Mouse (Mus musculus): Measurements from ENCODE around the gene Alox12b. TPM values are rescaled to one million over a fixed set of nuclear protein-coding genes. Genes with fewer than 3 reads are reported as not detected.

The Alox12b gene
- polyA plus RNA-seq, 1 experiment = 43.9 TPM

DNA sequence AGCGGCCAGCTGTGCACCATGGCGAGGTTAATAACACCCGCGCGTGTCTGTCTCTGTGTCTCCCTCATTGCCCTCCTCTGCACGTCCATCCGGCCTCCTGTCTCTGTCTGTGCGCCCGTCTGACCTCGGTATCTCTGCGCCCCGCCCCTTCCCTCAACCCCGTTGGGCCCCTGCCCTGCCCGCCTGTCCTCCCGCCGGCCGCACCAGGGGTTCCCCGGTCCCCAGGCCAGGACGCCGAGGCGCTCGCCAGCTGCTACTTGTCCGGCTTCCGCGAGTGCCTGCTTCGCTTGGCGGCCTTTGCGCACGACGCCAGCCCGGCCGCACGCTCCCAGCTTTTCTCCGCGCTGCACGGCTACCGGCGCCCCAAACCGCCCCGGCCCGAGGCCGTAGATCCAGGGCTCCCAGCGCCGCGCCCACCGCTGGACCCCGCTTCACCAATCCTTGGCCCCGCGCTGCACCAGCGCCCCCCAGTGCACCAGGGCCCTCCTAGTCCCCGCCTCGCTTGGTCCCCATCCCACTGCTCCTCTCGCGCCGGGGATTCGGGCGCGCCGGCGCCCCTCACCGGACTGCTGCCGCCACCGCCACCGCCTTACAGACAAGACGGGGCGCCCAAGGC is 34.3 kb upstream of the Alox12b start, which contains the start of gene 9130213A22Rik:
Gene 9130213A22Rik, minus strand, starts transcription at position 254 of the 616 bp plus-strand sequence.
- DNase-seq = peak; percentile 87
- Histone ChIP-seq H3K4me3 (replicated peaks; ENCODE audit: extremely low read depth, low read depth, low read length) (peak within 1 kb of the TSS; percentile 74), H3K4me1 (ENCODE audit: control insufficient read depth, insufficient read depth, low read length) (peaks cover 9% of the 10 kb centered on the region; the same call in 1 of the 2 replicates)
- WGBS = under 1% methylated on average over 62 of the region's 66 CpGs
- TF ChIP-seq CTCF (IDR thresholded peaks at IDR 0.05; ENCODE audit: insufficient read depth, low read length) = peak; percentile 29; the same call in 1 of the 2 replicates
- TF ChIP-seq POLR2A (IDR thresholded peaks at IDR 0.05; ENCODE audit: borderline replicate concordance, extremely low read depth, low read depth, low read length) = no peak; the same call in 1 of the 2 replicates

- TF ChIP-seq CTCF (IDR thresholded peaks at IDR 0.05; ENCODE audit: insufficient read depth, low read length) (no peak), POLR2A (IDR thresholded peaks at IDR 0.05; ENCODE audit: borderline replicate concordance, extremely low read depth, low read depth, low read length) (no peak)
- whole genome bisulfite sequencing = under 1% methylated on average over 29 of the region's 29 CpGs
- peak overlapping the region; percentile 74 for H3K4me3 ChIP-seq (replicated peaks; ENCODE audit: extremely low read depth, low read depth, low read length)
- DNase-seq = peak; percentile 83
- H3K4me1 ChIP-seq (ENCODE audit: control insufficient read depth, insufficient read depth, low read length) = peaks cover 9% of the 10 kb centered on the region; the same call in 1 of the 2 replicates
Measured at GRCm38 (mm10) chr11:69123056-69123692, 33.6 kb upstream of the Alox12b start.

GRCm38 (mm10) chr11:69123693-69124497 is 32.9 kb upstream of the Alox12b start:
- H3K4me1 ChIP-seq (ENCODE audit: control insufficient read depth, insufficient read depth, low read length) = peaks cover 9% of the 10 kb centered on the region; the same call in 1 of the 2 replicates
- H3K4me3 ChIP-seq (replicated peaks; ENCODE audit: extremely low read depth, low read depth, low read length) = peak overlapping the region; percentile 97
- DNase-seq = peak; percentile 89
- TF ChIP-seq CTCF (IDR thresholded peaks at IDR 0.05; ENCODE audit: insufficient read depth, low read length) (no peak), POLR2A (IDR thresholded peaks at IDR 0.05; ENCODE audit: borderline replicate concordance, extremely low read depth, low read depth, low read length) (no peak)
- under 1% methylated on average over 31 of the region's 31 CpGs for WGBS

- Histone ChIP-seq H3K4me3 (replicated peaks; ENCODE audit: extremely low read depth, low read depth, low read length) (peak overlapping the region; percentile 97), H3K4me1 (ENCODE audit: control insufficient read depth, insufficient read depth, low read length) (peaks cover 9% of the 10 kb centered on the region; the same call in 1 of the 2 replicates)
- TF ChIP-seq POLR2A (IDR thresholded peaks at IDR 0.05; ENCODE audit: borderline replicate concordance, extremely low read depth, low read depth, low read length) (no peak), CTCF (IDR thresholded peaks at IDR 0.05; ENCODE audit: insufficient read depth, low read length) (no peak)
- 0% methylated on average over 3 of the region's 3 CpGs for WGBS
- DNase-seq = no peak
Measured at GRCm38 (mm10) chr11:69124498-69124847, 32.3 kb upstream of the Alox12b start.

DNA sequence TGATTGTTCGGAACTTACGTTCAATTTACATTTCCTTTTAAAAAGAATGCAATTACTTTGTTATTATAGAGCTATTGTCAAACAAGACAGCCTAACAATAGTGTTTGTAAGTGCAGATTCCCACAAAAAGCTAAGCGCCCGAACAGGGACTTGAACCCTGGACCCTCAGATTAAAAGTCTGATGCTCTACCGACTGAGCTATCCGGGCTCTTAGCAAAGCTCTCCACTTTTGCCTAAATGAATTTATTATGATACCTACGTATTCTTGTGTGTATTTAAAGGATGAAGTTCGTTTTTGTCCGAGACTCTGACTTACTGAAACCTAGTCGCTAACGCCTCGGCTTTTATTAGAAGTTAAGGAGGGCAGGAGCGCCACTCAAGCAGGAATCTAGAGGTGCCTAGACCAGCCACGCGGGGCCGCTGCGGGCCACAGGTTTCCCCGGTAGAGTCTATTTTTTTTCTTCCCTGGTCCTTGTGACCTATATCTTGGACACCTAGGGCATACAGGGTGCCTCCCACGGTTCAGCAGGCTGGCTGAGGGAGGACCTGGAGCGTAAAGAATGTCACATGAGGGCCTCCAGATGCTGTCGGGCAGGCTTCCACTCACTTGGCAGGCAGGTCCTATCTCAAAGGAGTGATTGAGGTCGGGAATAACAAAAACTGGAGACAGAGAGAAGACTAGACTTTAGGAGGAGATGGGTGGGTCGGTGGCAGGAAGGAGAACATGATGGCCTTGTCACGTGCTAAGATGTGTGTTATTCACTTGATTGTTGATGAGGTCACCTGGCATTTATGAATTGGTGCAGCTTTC is 31.5 kb upstream of the Alox12b start:
- under 1% methylated on average over 24 of the region's 24 CpGs for WGBS
- H3K4me3 ChIP-seq (replicated peaks; ENCODE audit: extremely low read depth, low read depth, low read length) = peak overlapping the region; percentile 85
- H3K4me1 ChIP-seq (ENCODE audit: control insufficient read depth, insufficient read depth, low read length) = peaks cover 9% of the 10 kb centered on the region; the same call in 1 of the 2 replicates
- peak; percentile 76 for DNase-seq
- TF ChIP-seq CTCF (IDR thresholded peaks at IDR 0.05; ENCODE audit: insufficient read depth, low read length) (0 out of 2 replicates have a peak, but pooled peaks have one; percentile 20), POLR2A (IDR thresholded peaks at IDR 0.05; ENCODE audit: borderline replicate concordance, extremely low read depth, low read depth, low read length) (no peak)

DNA sequence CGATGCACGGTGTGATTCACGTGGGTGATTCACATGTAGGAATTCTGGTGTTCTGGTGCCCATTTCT is 31.1 kb upstream of the Alox12b start, which contains the start of gene Aloxe3:
Gene Aloxe3, plus strand, starts transcription at position 45 of the 67 bp plus-strand sequence.
- 1% methylated on average over 3 of the region's 3 CpGs for WGBS
- H3K4me1 ChIP-seq (ENCODE audit: control insufficient read depth, insufficient read depth, low read length) = peaks cover 9% of the 10 kb centered on the region; the same call in 1 of the 2 replicates
- H3K4me3 ChIP-seq (replicated peaks; ENCODE audit: extremely low read depth, low read depth, low read length) = peak within 1 kb of the TSS; percentile 85
- DNase-seq = no peak
- TF ChIP-seq CTCF (IDR thresholded peaks at IDR 0.05; ENCODE audit: insufficient read depth, low read length) (no peak), POLR2A (IDR thresholded peaks at IDR 0.05; ENCODE audit: borderline replicate concordance, extremely low read depth, low read depth, low read length) (no peak)

GRCm38 (mm10) chr11:69125919-69126705 is 30.7 kb upstream of the Alox12b start:
- no peak for DNase-seq
- no peak for TF ChIP-seq CTCF (IDR thresholded peaks at IDR 0.05; ENCODE audit: insufficient read depth, low read length)
- TF ChIP-seq POLR2A (IDR thresholded peaks at IDR 0.05; ENCODE audit: borderline replicate concordance, extremely low read depth, low read depth, low read length) = no peak
- peak overlapping the region; percentile 85 for H3K4me3 ChIP-seq (replicated peaks; ENCODE audit: extremely low read depth, low read depth, low read length)
- WGBS = 11% methylated on average over 20 of the region's 20 CpGs
- H3K4me1 ChIP-seq (ENCODE audit: control insufficient read depth, insufficient read depth, low read length) = peaks cover 9% of the 10 kb centered on the region; the same call in 1 of the 2 replicates

DNA sequence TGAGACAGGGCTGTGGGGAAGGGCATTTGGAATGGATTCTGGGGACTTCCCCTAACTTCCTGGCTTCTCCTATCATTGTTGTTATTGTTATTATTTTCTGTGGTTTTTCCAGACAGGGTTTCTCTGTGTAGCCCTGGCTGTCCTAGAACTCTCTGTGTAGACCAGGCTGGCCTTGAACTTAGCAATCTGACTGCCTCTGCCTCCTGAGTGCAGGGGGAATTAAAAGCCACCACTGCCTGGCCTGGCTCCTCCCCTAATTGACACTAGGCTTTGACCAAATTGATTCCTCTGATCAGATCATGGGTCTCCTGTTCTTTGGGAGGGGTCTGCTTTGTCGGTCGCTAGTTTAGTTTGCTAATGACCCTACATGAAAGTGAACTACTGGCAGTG is 30.1 kb upstream of the Alox12b start:
- no peak for DNase-seq
- H3K4me1 ChIP-seq (ENCODE audit: control insufficient read depth, insufficient read depth, low read length) = peaks cover 9% of the 10 kb centered on the region; the same call in 1 of the 2 replicates
- TF ChIP-seq POLR2A (IDR thresholded peaks at IDR 0.05; ENCODE audit: borderline replicate concordance, extremely low read depth, low read depth, low read length) (no peak), CTCF (IDR thresholded peaks at IDR 0.05; ENCODE audit: insufficient read depth, low read length) (no peak)
- WGBS = 56% methylated on average over 2 of the region's 2 CpGs
- no peak overlapping the region for H3K4me3 ChIP-seq (replicated peaks; ENCODE audit: extremely low read depth, low read depth, low read length)
